Mouse (Mus musculus): ENCODE data around the gene Gfra1.

GRCm38 (mm10) chr19:58389466-58389865 is 66.2 kb downstream of the Gfra1 start:
- no peak for TF ChIP-seq EP300 (IDR thresholded peaks at IDR 0.05; ENCODE audit: low read length)
- TF ChIP-seq CTCF (conservative IDR thresholded peaks at IDR 0.05 in 1 of 2, IDR thresholded peaks at IDR 0.05 in 1 of 2; ENCODE audit: low read depth in 2 of 2, low read length in 2 of 2) = no peak
- no peak for TF ChIP-seq E2F4 (IDR thresholded peaks at IDR 0.05; ENCODE audit: insufficient replicate concordance, low read depth, low read length)
- TF ChIP-seq USF1 (IDR thresholded peaks at IDR 0.05; ENCODE audit: low read depth, low read length) = no peak
- TF ChIP-seq ZMIZ1 (IDR thresholded peaks at IDR 0.05; ENCODE audit: low read depth, low read length) = no peak
